Mouse (Mus musculus): Measurements from ENCODE around the gene Fbxl21. TPM values are rescaled to one million over a fixed set of nuclear protein-coding genes. Genes with fewer than 3 reads are reported as not detected.

Gene Fbxl21
- polyA plus RNA-seq, 2 experiments from 2014 or later = 1.6 to 2.2 TPM

DNA sequence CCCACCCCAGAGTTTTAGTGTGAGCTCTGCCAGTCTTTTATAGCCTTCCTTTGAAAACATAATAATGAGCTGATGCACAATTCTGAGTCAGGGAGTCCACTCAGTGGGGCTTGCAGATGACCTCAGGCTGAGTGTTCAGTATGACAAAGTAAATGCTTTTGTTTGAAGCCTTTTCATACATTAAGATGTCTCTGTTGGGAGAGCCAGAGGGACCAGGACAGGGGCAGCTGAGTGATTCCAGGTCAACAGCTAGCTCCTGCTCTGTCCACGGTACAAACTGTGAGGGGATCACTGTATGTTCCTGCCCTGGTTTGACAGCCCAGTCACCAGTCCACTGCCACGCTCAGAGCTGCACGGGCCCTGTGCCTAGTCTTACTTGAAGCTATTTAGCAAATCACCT is 60.4 kb downstream of the Fbxl21 start:
- ATAC-seq = no peak

DNA sequence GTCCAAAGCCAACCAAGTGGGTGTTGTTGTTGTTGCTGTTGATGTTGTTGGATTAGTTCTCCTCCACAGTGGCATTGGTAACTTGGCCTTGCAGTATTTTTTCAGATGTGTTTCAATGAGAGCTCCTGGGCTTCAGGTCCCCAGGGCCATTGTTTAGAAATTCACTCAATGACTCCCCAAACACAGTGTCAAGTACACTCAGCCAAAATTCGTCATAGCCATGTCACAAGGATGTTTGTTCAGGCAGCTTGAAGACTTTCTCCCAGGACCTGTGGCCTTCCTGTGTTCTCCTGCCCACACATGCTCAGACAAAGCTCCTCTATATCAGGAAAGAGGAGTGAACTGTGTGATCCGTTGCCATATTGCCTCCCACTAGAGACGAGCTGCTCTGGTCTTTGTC is 63.8 kb downstream of the Fbxl21 start:
- ATAC-seq = no peak

Other genes with a start within 250 kb of the Fbxl21 start
- gene Cxcl14, start 225.9 kb upstream of the Fbxl21 start, polyA plus RNA-seq (2017; shearing (Covaris generic)) = not detected
- gene Gm3045, start 95.9 kb upstream of the Fbxl21 start, polyA plus RNA-seq (2017; shearing (Covaris generic)) = not detected
- gene Slc25a48, start 84.1 kb upstream of the Fbxl21 start, polyA plus RNA-seq (2017; shearing (Covaris generic)) = not detected
- gene Il9, start 40.2 kb upstream of the Fbxl21 start, polyA plus RNA-seq (2017; shearing (Covaris generic)) = not detected
- not detected for gene Lect2, start 26.0 kb downstream of the Fbxl21 start, polyA plus RNA-seq (2017; shearing (Covaris generic))
- gene Tgfbi, start 87.1 kb downstream of the Fbxl21 start, polyA plus RNA-seq (2017; shearing (Covaris generic)) = under 1 TPM; 0.40 to 0.75 TPM
- gene Smad5, start 180.5 kb downstream of the Fbxl21 start, polyA plus RNA-seq (2017; shearing (Covaris generic)) = 10 to 100 TPM; 10.3 to 10.7 TPM
- gene Gm45623, start 231.4 kb downstream of the Fbxl21 start, polyA plus RNA-seq (2017; shearing (Covaris generic)) = not detected